Mouse (Mus musculus): ENCODE results near the gene Tgfbrap1. TPM values are rescaled to one million over a fixed set of nuclear protein-coding genes. Genes with fewer than 3 reads are reported as not detected.
A peak's percentile ranks its signal among the peaks of the same experiment; 100 is the strongest.
"Not testable (repeated sequence)": the region's sequence is repeated elsewhere in the genome, so short reads cannot be mapped to it uniquely, and the experiment has no call there.

Gene Tgfbrap1
- polyA plus RNA-seq, 1 experiment = 7.4 TPM

DNA sequence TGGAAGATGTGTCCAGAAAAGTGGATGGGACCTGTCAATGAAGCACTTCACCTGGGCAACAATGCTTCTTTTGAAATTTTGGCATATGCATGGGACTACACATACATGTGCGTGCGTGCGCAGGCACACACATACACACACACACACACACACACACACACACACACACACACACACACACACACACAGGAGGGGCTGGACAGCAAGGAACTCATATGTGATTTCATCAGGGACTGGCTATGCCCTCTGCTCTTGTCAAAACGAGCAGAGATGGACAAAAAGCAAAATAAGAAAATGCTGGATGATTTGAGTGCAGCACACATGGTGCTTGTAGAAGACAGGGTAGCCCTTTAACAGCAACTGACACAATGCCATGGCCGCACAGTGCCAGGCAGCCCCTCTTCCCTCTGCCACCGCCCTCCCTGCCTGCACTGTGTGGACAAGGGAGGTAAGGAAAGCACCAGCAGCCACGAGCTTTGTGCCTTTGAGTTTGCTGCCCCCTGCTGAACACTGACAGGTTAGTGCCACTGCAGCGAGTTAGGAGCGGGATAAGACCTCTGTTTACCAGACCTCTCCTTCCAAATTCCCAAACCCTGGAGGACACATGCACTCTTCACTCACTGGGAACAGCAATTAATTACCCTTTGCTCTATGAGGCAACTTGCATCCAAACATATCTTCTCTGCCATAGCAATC is 32.7 kb downstream of the Tgfbrap1 start:
- Histone ChIP-seq H3K4me1 (ENCODE audit: control insufficient read depth, insufficient read depth, low read length) (no peaks in the 10 kb centered on the region), H3K36me3 (ENCODE audit: control insufficient read depth, insufficient read depth, low read length) (no peaks in the 10 kb centered on the region), H3K4me3 (ENCODE audit: control insufficient read depth, low read depth, low read length) (no peak overlapping the region), H3K27me3 (ENCODE audit: control insufficient read depth, insufficient read depth, low read length) (no peaks in the 10 kb centered on the region), H3K27ac (ENCODE audit: control insufficient read depth, insufficient read depth, low read depth, low read length) (no peak overlapping the region)
- TF ChIP-seq POLR2A (IDR thresholded peaks at IDR 0.05; ENCODE audit: control insufficient read depth, low read depth, low read length) (no peak), CTCF (IDR thresholded peaks at IDR 0.05; ENCODE audit: control insufficient read depth, insufficient read depth, insufficient replicate concordance, low read depth, low read length) (peak; percentile 65; the same call in 1 of the 2 replicates)

DNA sequence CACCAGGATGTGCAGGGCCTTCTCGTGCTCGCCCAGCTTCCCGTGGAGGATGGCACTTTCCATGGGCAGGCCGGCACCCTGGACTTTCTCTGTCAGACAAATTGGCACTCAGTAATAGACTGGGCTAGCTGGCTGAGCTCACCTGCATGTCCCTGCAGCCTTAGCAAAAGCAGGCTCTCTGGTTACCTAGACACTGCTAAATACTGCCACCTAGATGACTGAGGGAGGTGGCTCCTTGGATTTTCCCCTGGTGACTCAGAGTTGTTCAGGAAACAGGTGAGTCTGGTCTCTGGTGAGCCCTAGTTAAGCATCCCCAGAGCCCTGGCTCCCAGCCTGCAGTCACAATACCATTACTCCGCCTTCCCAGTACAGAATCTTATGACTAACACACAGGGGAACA is 46.5 kb downstream of the Tgfbrap1 start:
- Histone ChIP-seq H3K4me3 (ENCODE audit: control insufficient read depth, low read depth, low read length) (no peak overlapping the region), H3K36me3 (ENCODE audit: control insufficient read depth, insufficient read depth, low read length) (no peaks in the 10 kb centered on the region), H3K27me3 (ENCODE audit: control insufficient read depth, insufficient read depth, low read length) (no peaks in the 10 kb centered on the region), H3K4me1 (ENCODE audit: control insufficient read depth, insufficient read depth, low read length) (no peaks in the 10 kb centered on the region), H3K27ac (ENCODE audit: control insufficient read depth, insufficient read depth, low read depth, low read length) (no peak overlapping the region)
- TF ChIP-seq POLR2A (IDR thresholded peaks at IDR 0.05; ENCODE audit: control insufficient read depth, low read depth, low read length) = no peak
- no peak for TF ChIP-seq CTCF (IDR thresholded peaks at IDR 0.05; ENCODE audit: control insufficient read depth, insufficient read depth, insufficient replicate concordance, low read depth, low read length)

DNA sequence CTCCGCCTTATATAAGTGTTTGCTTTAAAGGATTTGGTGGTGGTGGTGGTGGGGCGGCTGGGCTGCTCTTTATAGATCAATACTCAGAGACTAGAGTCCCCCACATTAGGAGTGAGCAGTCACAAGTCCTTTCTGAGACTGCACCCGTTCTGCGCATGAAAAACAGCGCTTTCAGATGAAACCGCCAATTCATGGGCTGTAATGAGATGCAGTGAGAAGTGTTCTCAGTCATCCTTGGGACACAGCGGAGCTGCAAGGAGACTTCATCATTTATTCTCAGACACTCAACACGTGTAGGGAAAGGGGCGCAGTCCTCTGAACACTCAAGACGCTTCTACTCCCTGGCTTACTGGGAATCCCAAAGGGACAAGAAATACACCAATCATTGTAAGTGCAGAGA is 50.6 kb downstream of the Tgfbrap1 start:
- TF ChIP-seq POLR2A (IDR thresholded peaks at IDR 0.05; ENCODE audit: control insufficient read depth, low read depth, low read length) = no peak
- H3K27me3 ChIP-seq (ENCODE audit: control insufficient read depth, insufficient read depth, low read length) = no peaks in the 10 kb centered on the region
- H3K4me1 ChIP-seq (ENCODE audit: control insufficient read depth, insufficient read depth, low read length) = no peaks in the 10 kb centered on the region
- no peak overlapping the region for H3K27ac ChIP-seq (ENCODE audit: control insufficient read depth, insufficient read depth, low read depth, low read length)
- H3K36me3 ChIP-seq (ENCODE audit: control insufficient read depth, insufficient read depth, low read length) = no peaks in the 10 kb centered on the region
- H3K4me3 ChIP-seq (ENCODE audit: control insufficient read depth, low read depth, low read length) = no peak overlapping the region

DNA sequence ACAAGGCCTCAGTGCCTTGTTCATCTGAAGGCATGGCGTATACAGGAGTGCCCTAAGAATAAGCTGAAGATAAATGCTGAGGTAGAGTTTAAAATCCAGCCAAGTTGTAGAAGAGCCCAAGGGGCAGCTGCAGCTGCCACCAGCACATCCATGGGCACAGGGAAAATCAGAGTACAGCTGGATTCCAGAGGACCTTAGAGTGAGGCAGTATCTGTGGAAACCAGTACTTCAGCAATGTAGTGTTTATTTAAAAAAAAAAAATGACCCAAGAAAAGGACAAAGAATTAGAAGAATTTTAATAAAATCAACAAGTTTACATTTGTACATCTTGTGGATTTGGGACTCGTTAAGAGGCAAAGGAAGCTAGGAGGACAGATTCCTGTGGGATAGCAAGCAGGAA is 51.4 kb downstream of the Tgfbrap1 start:
- TF ChIP-seq CTCF (IDR thresholded peaks at IDR 0.05; ENCODE audit: control insufficient read depth, insufficient read depth, insufficient replicate concordance, low read depth, low read length) (no peak), POLR2A (IDR thresholded peaks at IDR 0.05; ENCODE audit: control insufficient read depth, low read depth, low read length) (no peak)
- H3K27me3 ChIP-seq (ENCODE audit: control insufficient read depth, insufficient read depth, low read length) = no peaks in the 10 kb centered on the region
- no peak overlapping the region for H3K27ac ChIP-seq (ENCODE audit: control insufficient read depth, insufficient read depth, low read depth, low read length)
- no peaks in the 10 kb centered on the region for H3K36me3 ChIP-seq (ENCODE audit: control insufficient read depth, insufficient read depth, low read length)
- no peak overlapping the region for H3K4me3 ChIP-seq (ENCODE audit: control insufficient read depth, low read depth, low read length)
- H3K4me1 ChIP-seq (ENCODE audit: control insufficient read depth, insufficient read depth, low read length) = no peaks in the 10 kb centered on the region

DNA sequence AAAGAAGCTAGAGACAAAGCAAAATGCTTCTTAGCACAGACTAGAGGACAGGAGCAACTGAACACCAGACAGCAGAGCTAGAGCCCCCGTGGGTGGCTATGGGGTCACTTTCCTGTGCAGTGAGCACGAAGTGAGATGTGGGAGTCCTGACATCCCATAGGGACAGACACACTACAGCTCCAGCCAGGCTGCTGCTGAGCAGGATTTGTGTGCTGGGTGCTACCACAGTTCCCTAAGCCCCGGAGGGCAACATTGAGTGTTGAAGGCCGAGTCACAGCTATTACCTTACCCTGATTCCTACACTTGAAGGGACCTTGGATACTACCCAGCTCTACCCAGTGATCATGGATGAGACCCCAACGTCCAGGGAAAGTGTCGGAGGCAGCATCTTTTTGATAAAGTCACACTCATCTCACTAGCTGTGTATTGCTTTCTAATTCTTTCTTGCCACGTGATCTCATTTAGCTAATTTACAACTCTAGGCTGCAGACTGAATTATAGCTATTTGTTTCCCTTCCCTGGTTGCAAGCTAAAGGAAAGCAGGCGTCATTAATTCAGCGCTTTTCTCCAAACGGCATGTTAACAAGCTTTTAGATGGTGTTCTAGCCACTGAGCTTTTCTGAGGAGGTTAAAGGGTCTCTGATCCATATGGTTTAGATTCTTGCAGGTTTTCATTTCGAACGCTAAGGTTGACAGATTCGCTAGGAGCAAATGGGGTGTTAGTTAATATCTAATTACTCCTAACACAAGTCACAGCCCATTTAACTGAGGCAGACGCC is 53.0 kb downstream of the Tgfbrap1 start:
- Histone ChIP-seq H3K4me3 (ENCODE audit: control insufficient read depth, low read depth, low read length) (no peak overlapping the region), H3K27ac (ENCODE audit: control insufficient read depth, insufficient read depth, low read depth, low read length) (no peak overlapping the region), H3K36me3 (ENCODE audit: control insufficient read depth, insufficient read depth, low read length) (no peaks in the 10 kb centered on the region), H3K27me3 (ENCODE audit: control insufficient read depth, insufficient read depth, low read length) (no peaks in the 10 kb centered on the region), H3K4me1 (ENCODE audit: control insufficient read depth, insufficient read depth, low read length) (no peaks in the 10 kb centered on the region)
- no peak for TF ChIP-seq CTCF (IDR thresholded peaks at IDR 0.05; ENCODE audit: control insufficient read depth, insufficient read depth, insufficient replicate concordance, low read depth, low read length)
- TF ChIP-seq POLR2A (IDR thresholded peaks at IDR 0.05; ENCODE audit: control insufficient read depth, low read depth, low read length) = no peak

DNA sequence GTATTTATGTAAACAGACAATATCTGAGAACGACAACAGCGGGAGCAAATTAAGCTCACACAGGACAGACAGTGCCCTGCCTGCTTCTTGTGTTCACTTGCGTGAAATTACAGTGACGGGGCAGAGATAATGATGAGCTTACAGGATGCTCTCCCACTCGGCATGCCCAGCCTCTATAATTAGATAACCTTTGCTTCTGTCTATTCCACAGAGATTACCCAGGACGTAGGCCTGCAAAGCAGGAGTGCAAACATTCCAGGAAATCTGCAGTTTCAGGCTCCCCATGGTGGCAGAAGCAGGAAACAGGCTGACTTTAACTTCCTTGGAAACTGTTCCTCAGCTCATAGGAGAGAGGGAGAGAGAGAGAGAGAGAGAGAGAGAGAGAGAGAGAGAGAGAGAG is 56.2 kb downstream of the Tgfbrap1 start:
- no peaks in the 10 kb centered on the region for H3K4me1 ChIP-seq (ENCODE audit: control insufficient read depth, insufficient read depth, low read length)
- no peak overlapping the region for H3K4me3 ChIP-seq (ENCODE audit: control insufficient read depth, low read depth, low read length)
- no peaks in the 10 kb centered on the region for H3K27me3 ChIP-seq (ENCODE audit: control insufficient read depth, insufficient read depth, low read length)
- TF ChIP-seq CTCF (IDR thresholded peaks at IDR 0.05; ENCODE audit: control insufficient read depth, insufficient read depth, insufficient replicate concordance, low read depth, low read length) (no peak), POLR2A (IDR thresholded peaks at IDR 0.05; ENCODE audit: control insufficient read depth, low read depth, low read length) (no peak)
- no peak overlapping the region for H3K27ac ChIP-seq (ENCODE audit: control insufficient read depth, insufficient read depth, low read depth, low read length)
- no peaks in the 10 kb centered on the region for H3K36me3 ChIP-seq (ENCODE audit: control insufficient read depth, insufficient read depth, low read length)

DNA sequence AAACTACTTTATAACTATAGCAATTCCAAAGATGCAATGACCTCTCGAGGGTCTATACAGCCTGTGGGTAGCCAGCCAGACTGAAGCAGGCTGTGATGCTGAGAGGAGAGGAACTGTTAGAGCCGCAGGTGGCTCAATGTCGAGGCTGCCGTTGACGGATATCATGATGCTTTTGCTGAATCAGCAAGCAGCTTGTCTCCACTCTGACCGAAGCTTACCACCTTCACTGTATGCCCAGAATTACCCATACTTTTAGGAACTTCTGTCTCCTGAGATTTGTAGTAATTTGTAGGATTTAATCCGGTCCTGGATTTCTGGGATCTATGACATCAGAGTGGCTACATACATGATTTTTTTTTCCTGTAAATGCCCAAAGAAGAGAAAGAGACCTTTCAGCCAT is 62.4 kb downstream of the Tgfbrap1 start:
- no peak for TF ChIP-seq POLR2A (IDR thresholded peaks at IDR 0.05; ENCODE audit: control insufficient read depth, low read depth, low read length)
- TF ChIP-seq CTCF (IDR thresholded peaks at IDR 0.05; ENCODE audit: control insufficient read depth, insufficient read depth, insufficient replicate concordance, low read depth, low read length) = no peak
- Histone ChIP-seq H3K27me3 (ENCODE audit: control insufficient read depth, insufficient read depth, low read length) (no peaks in the 10 kb centered on the region), H3K4me1 (ENCODE audit: control insufficient read depth, insufficient read depth, low read length) (peaks cover 4% of the 10 kb centered on the region), H3K4me3 (ENCODE audit: control insufficient read depth, low read depth, low read length) (no peak overlapping the region), H3K27ac (ENCODE audit: control insufficient read depth, insufficient read depth, low read depth, low read length) (no peak overlapping the region), H3K36me3 (ENCODE audit: control insufficient read depth, insufficient read depth, low read length) (no peaks in the 10 kb centered on the region)

DNA sequence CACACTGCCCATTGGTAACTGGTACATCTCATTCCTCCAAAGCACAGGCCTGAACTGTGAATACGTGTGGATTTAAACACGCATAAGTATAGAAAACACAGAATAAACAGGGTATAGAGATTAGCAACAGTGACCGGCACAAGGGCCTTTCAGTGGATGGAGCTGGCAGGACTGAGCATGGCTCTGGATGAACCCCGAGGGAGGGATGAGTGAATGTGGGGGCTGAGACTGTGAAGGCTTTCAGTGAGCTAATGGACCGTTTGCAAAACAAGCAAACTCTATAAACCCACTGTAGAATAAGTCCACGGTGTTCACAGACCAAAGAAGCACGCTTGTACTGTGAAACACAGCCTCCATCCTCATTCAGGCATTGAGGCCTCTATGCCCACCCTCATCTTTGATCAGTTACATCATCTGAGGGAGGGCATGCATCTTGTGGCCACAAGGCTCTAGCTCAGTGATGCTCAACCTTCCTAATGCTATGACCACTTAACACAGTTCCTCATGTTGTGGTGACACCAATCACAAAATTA is 83.2 kb downstream of the Tgfbrap1 start:
- not testable (repeated sequence) for H3K4me1 ChIP-seq (ENCODE audit: control insufficient read depth, insufficient read depth, low read length); H3K27ac ChIP-seq (ENCODE audit: control insufficient read depth, insufficient read depth, low read depth, low read length); H3K4me3 ChIP-seq (ENCODE audit: control insufficient read depth, low read depth, low read length); H3K27me3 ChIP-seq (ENCODE audit: control insufficient read depth, insufficient read depth, low read length); H3K36me3 ChIP-seq (ENCODE audit: control insufficient read depth, insufficient read depth, low read length)

All from testis, adult 2 months (tissue).